Mouse (Mus musculus) embryonic facial prominence, embryonic 14.5 days (tissue): ENCODE data around the gene Tmem18. TPM values are rescaled to one million over a fixed set of nuclear protein-coding genes. Genes with fewer than 3 reads are reported as not detected.

Experiments used
- ATAC-seq: fragments of 200-750 bp; cut with Nextera tagmentation; 2 replicates; pipeline ENCODE4 v1.8.0; 2017; ENCODE audit warnings: low read depth, moderate number of reproducible peaks, moderate TSS enrichment
- DNase-seq: peaks from one replicate; pipeline ENCODE4 v3.0.0-alpha.2; 2015; ENCODE audit warnings: low spot score
- H3K27ac ChIP-seq: fragments of 300-500 bp; sonication (generic); replicated peaks from 2 replicates; pipeline ENCODE4 v1.5.1; 2014; ENCODE audit warnings: low read depth, mild to moderate bottlenecking, low read length, moderate library complexity
- H3K27me3 ChIP-seq: fragments of 300-500 bp; sonication (generic); replicated peaks from 2 replicates; pipeline ENCODE4 v1.6.1; 2014; ENCODE audit warnings: low read length; ENCODE audit not compliant: control insufficient read depth, insufficient read depth
- H3K36me3 ChIP-seq: fragments of 300-500 bp; sonication (generic); 2 replicates; pipeline ENCODE4 v1.6.1; 2014; ENCODE audit warnings: low read length, mixed read lengths; ENCODE audit not compliant: control insufficient read depth, insufficient read depth
- H3K4me1 ChIP-seq: fragments of 300-500 bp; sonication (generic); 2 replicates; pipeline ENCODE4 v1.6.1; 2014; ENCODE audit warnings: antibody characterized with exemption, low read length; ENCODE audit not compliant: control insufficient read depth, insufficient read depth
- H3K4me2 ChIP-seq: fragments of 300-500 bp; sonication (generic); 2 replicates; pipeline ENCODE4 v1.6.1; 2014; ENCODE audit warnings: low read depth, mild to moderate bottlenecking, low read length, moderate library complexity, mixed read lengths
- H3K4me3 ChIP-seq: fragments of 300-500 bp; sonication (generic); 2 replicates; pipeline ENCODE4 v1.5.1; 2014; ENCODE audit warnings: low read depth, mild to moderate bottlenecking, low read length
- H3K9ac ChIP-seq: fragments of 300-500 bp; sonication (generic); 2 replicates; pipeline ENCODE4 v1.6.1; 2014; ENCODE audit warnings: low read depth, mild to moderate bottlenecking, low read length, moderate library complexity, mixed read lengths
- H3K9me3 ChIP-seq: fragments of 300-500 bp; sonication (generic); 2 replicates; pipeline ENCODE4 v1.6.1; 2016; ENCODE audit warnings: low read length; ENCODE audit not compliant: control insufficient read depth
- WGBS: fragments of 180-500 bp; shearing (Covaris S2); extraction: QIAGEN DNeasy Blood & Tissue Kit; methylation state at CpG from one replicate; pipeline ENCODE4 v1.1.7; 2014; 5-methylcytosine and 5-hydroxymethylcytosine counted together
- polyA plus RNA-seq: library from polyadenylated mRNA; unstranded; fragments of >200 nt; fragmentation: Nextera tagmentation; extraction: Ambion mirVana; gene quantifications from 2 replicates; pipeline ENCODE4 v1.2.1, GENCODE M21; 2014

Gene Tmem18
- 25.2 and 26.3 TPM in 2 replicates for polyA plus RNA-seq

DNA sequence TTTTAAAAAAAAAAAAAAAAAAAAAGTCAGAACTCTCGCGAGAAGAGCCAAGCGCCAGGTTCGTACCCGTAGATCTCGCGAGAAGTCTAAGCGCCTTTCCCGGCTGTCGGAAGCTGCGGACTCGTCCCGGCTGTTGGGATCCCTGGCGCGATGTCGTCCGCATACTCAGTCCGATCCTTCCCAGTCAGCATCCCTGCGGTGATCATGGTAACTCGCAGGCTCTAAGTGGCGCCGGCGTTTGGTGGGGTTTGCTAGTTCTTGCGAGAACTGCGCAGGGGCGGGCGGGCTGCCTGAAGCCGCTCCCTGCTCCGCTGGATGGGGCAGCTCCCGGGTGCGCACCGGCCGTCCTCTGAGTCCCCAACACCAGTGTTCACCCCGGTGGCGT is at the start of gene Tmem18:
Gene Tmem18 (plus strand): TSS at position 71 of the 385 bp plus-strand sequence.
- DNase-seq (peak; percentile 96), ATAC-seq (peak; percentile 95)

DNA sequence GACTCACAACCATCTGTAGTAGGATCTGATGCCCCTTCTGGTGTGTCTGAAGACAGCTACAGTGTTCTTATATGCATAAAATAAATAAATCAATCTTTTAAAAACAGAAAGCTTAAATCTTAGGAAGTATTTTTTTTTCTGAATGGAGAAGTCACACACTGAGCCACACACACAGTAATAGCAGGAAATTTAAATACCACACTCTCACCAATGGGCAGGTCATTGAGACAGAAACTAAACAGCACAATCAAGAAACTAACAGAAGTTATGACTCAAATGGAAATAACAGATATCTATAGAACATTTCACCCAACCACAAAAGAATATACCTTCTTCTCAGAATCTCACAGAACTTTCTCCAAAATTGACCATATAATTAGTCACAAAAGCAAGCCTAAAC is 26.9 kb upstream of the Tmem18 start:
- no peak overlapping the region for H3K27ac ChIP-seq

More for the DNA sequence above, at the start of gene Tmem18:
- Histone ChIP-seq H3K4me1 (peaks cover 7% of the 10 kb centered on the region; the same call in 1 of the 2 replicates), H3K9ac (peak within 1 kb of the TSS; percentile 83), H3K4me2 (peak within 1 kb of the TSS; percentile 96), H3K36me3 (peaks cover 17% of the 10 kb centered on the region), H3K27me3 (no peaks in the 10 kb centered on the region), H3K9me3 (no peaks in the 10 kb centered on the region), H3K4me3 (peak within 1 kb of the TSS; percentile 64), H3K27ac (peak within 1 kb of the TSS; percentile 90)
- WGBS, result under 1% methylated on average over 35 of the region's 35 CpGs

DNA sequence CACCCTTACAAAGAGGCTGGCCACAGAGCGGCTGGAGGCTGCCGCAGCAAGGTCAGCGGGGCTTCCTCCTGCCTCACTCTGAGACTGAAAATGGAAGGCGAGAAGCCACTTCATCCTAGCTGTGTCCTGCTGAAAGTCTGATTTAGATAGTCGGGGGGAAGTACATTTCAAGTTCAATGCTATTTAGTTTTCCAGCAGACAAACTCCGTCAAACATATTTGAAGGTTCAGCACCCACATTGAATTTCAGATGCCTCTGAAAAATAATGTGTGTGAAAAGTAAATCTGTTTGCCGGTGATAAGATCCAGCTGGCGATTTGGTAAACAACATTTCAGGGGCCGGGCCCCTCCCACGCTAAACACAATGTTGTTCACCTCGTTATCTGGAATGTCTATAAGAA is 22.8 kb upstream of the Tmem18 start:
- Histone ChIP-seq H3K4me3 (no peak overlapping the region), H3K27ac (no peak overlapping the region), H3K4me2 (peak overlapping the region; percentile 3; the same call in 1 of the 2 replicates), H3K9ac (no peak overlapping the region), H3K9me3 (no peaks in the 10 kb centered on the region), H3K27me3 (no peaks in the 10 kb centered on the region), H3K36me3 (no peaks in the 10 kb centered on the region), H3K4me1 (no peaks in the 10 kb centered on the region)
- WGBS, result 26% methylated on average over 11 of the region's 11 CpGs
- ATAC-seq, result no peak
- peak; percentile 3 for DNase-seq

More for the DNA sequence above, 26.9 kb upstream of the Tmem18 start:
- H3K9me3 ChIP-seq, result no peaks in the 10 kb centered on the region
- ATAC-seq, result no peak
- no peak overlapping the region for H3K9ac ChIP-seq
- no peaks in the 10 kb centered on the region for H3K36me3 ChIP-seq
- no peak for DNase-seq
- H3K27me3 ChIP-seq, result no peaks in the 10 kb centered on the region
- H3K4me2 ChIP-seq, result no peak overlapping the region
- no peak overlapping the region for H3K4me3 ChIP-seq
- H3K4me1 ChIP-seq, result no peaks in the 10 kb centered on the region

DNA sequence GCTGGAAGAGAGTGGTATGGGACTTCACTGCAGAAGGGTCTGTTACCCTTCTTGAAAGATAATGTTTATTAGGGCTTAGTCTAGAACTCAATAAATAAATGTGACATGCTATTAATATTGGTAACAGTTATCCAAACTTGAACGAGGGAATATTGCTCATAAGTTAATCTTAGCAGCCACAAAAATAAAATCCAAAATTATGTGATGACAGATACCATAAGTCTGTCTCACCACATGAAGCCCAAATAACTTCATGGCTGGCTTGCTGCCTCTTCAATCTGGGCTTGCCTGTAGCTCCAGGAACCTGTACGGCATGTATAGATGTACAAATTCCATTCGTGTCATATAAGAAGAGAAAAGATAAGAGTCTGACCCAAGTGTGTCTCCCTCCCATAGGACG is 12.2 kb upstream of the Tmem18 start:
- Histone ChIP-seq H3K27me3 (no peaks in the 10 kb centered on the region), H3K27ac (no peak overlapping the region), H3K4me3 (no peak overlapping the region), H3K4me1 (no peaks in the 10 kb centered on the region), H3K9ac (no peak overlapping the region), H3K4me2 (no peak overlapping the region), H3K36me3 (no peaks in the 10 kb centered on the region), H3K9me3 (no peaks in the 10 kb centered on the region)
- WGBS, result 70% methylated on average over 4 of the region's 4 CpGs
- ATAC-seq (no peak), DNase-seq (no peak)

DNA sequence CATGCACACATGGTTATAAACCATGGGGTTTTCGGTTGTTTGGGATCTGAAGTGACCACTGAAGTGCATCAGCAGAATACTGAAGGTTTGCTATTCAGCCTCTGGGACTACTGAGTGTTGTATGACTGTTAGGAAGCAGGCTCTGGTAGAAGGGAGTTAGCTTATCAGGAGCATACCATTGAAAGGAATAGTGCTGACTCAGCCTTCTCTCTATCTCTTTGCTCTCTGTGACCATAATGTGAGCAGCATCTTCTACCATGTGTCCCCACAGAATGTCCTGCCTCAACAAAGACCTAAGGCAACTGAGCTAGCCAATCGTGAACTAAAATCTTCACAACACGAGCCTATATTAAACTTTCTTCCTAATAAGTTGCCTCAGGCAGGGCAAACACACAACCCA is 8.3 kb upstream of the Tmem18 start:
- ATAC-seq, result no peak
- Histone ChIP-seq H3K9ac (no peak overlapping the region), H3K27ac (no peak overlapping the region), H3K4me2 (no peak overlapping the region), H3K9me3 (no peaks in the 10 kb centered on the region), H3K36me3 (no peaks in the 10 kb centered on the region), H3K4me3 (no peak overlapping the region), H3K4me1 (no peaks in the 10 kb centered on the region), H3K27me3 (no peaks in the 10 kb centered on the region)
- no peak for DNase-seq
- 75% methylated on average over 3 of the region's 3 CpGs for WGBS

DNA sequence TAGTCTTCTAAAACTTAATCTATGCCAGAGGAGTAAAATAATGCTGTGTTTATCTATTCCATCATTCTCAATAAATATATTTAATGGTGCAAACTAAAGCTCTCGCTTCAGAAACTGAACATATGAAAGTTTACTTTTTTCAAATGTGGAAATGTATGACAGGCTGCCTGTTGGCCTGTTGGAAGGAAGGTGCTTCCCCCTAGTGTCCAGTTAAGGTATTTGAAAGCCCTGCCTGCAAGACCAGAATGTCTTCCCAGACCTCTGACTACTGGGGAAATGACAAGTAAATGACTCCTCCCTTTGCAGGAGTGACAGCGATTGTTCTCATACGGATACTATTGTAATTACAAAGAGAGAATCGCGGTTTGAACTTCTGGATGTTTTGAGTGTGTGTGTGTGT is 6.2 kb upstream of the Tmem18 start:
- H3K4me3 ChIP-seq, result no peak overlapping the region
- WGBS, result 15% methylated on average over 5 of the region's 5 CpGs
- H3K9ac ChIP-seq, result no peak overlapping the region
- ATAC-seq (no peak; the same call in 1 of the 2 replicates), DNase-seq (peak; percentile 82)
- H3K27me3 ChIP-seq, result no peaks in the 10 kb centered on the region
- H3K4me1 ChIP-seq, result no peaks in the 10 kb centered on the region
- H3K27ac ChIP-seq, result no peak overlapping the region
- no peaks in the 10 kb centered on the region for H3K36me3 ChIP-seq
- no peaks in the 10 kb centered on the region for H3K9me3 ChIP-seq
- no peak overlapping the region for H3K4me2 ChIP-seq

DNA sequence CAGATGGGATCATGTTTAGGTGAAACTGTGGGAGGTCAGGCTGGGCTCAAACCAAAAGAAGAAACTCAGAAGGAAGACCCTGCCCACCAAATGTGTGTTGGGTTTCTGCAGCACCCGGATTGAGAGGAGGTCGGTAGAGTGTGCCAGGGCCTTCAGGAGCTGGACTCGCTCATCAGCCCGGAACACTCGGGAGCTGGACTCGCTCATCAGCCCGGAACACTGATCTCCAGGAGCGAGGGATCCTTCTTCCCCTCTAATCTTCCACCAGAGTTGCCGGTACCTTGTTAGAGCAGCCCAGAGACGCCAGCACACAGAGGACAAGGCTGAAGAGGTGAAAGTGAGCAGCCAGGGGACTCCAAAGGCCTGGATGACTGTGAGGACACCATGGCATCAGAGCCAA is 2.9 kb upstream of the Tmem18 start:
- ATAC-seq, result no peak

DNA sequence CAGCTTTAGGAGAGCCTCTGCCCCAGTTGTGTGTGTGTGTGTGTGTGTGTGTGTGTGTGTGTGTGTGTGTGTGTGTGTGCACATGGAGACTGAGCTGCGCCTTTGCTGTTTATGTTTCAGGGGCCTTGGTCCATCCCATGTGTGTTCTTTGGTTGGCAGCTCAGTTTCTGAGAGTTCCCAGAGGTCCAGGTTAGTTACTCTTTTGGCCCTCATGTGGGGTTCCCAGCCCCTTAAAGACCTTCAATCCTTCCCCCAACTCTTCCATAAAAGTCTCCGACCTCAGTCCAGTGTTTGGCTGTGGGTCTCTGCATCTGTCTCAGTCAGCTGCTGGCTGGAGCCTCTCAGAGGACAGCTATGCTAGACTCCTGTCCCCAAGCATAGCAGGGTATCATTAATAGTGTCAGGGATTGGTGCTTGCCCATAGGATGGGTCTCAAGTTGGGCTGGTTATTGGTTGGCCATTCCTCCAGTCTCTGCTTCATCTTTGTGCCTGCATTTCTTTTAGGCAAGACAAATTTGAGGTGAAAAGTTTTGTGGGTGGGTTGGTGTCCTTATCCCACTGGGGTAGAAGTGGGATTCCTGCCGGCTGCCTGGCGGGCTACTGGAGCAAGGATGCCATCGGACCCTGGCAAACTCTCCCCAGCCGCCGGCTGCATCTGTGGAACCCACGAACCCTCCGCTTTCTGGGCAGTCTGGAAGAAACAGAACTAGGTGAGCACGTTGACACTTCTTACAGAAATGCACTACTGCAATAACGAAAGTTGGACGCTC is 455 bp upstream of the Tmem18 start:
- H3K36me3 ChIP-seq, result peaks cover 12% of the 10 kb centered on the region
- H3K4me1 ChIP-seq, result peaks cover 7% of the 10 kb centered on the region; the same call in 1 of the 2 replicates
- H3K4me3 ChIP-seq, result peak overlapping the region; percentile 64
- peak overlapping the region; percentile 83 for H3K9ac ChIP-seq
- H3K27me3 ChIP-seq, result no peaks in the 10 kb centered on the region
- no peak for DNase-seq
- H3K27ac ChIP-seq, result peak overlapping the region; percentile 90
- ATAC-seq, result peak; percentile 13
- WGBS, result 16% methylated on average over 12 of the region's 12 CpGs
- no peaks in the 10 kb centered on the region for H3K9me3 ChIP-seq
- peak overlapping the region; percentile 96 for H3K4me2 ChIP-seq

More for the DNA sequence above, 2.9 kb upstream of the Tmem18 start:
- H3K27ac ChIP-seq, result no peak overlapping the region
- H3K4me3 ChIP-seq, result no peak overlapping the region
- no peak overlapping the region for H3K9ac ChIP-seq
- no peak for DNase-seq
- H3K36me3 ChIP-seq, result no peaks in the 10 kb centered on the region
- no peaks in the 10 kb centered on the region for H3K27me3 ChIP-seq
- H3K4me2 ChIP-seq, result no peak overlapping the region
- WGBS, result 87% methylated on average over 10 of the region's 10 CpGs
- H3K4me1 ChIP-seq, result peaks cover 7% of the 10 kb centered on the region; the same call in 1 of the 2 replicates
- H3K9me3 ChIP-seq, result no peaks in the 10 kb centered on the region

DNA sequence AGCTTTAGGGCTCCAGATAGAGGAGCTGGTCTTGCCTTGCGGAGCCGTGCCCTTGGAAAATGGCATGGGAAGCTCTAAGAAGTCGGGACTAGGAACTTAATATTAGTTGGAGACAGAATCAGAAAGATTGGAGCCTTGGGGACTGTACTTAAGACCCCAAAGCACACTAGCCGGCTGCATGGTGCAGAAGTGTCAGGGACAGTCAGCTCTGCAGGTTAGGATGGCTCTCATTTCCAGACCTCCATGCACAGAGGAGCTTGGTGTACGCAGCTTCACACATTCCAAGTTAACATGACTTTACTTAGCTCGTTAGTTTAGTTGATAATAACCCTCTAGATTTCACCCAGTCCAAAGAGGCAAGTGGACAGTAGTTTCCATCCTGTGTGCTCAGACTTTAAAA is 637 bp downstream of the Tmem18 start:
- peak overlapping the region; percentile 90 for H3K27ac ChIP-seq
- peak overlapping the region; percentile 64 for H3K4me3 ChIP-seq
- no peak for DNase-seq
- peak overlapping the region; percentile 96 for H3K4me2 ChIP-seq
- peak; percentile 30; the same call in 1 of the 2 replicates for ATAC-seq
- WGBS, result 6% methylated on average over 6 of the region's 6 CpGs
- H3K27me3 ChIP-seq, result no peaks in the 10 kb centered on the region
- H3K36me3 ChIP-seq, result peaks cover 20% of the 10 kb centered on the region
- H3K9me3 ChIP-seq, result no peaks in the 10 kb centered on the region
- H3K4me1 ChIP-seq, result peaks cover 7% of the 10 kb centered on the region; the same call in 1 of the 2 replicates
- H3K9ac ChIP-seq, result peak overlapping the region; percentile 83
